Mouse (Mus musculus) retina, embryonic 14.5 days (tissue): ENCODE measurements around the gene Spcs2.

ENCODE experiments used
- DNase-seq: peaks from one replicate; pipeline ENCODE4 v3.0.0-alpha.2; 2015; ENCODE audit warnings: low spot score

Spcs2 gene

GRCm38 (mm10) chr7:99864241-99865028, 1.2 kb upstream of the Spcs2 start:
- DNase-seq, result peak; percentile 65

GRCm38 (mm10) chr7:99858813-99859585, 4.3 kb downstream of the Spcs2 start, which contains the start of gene Xrra1:
Gene Xrra1, plus strand, starts transcription at chr7:99859116.
- DNase-seq, result peak; percentile 99

- DNase-seq, result no peak
Observed at GRCm38 (mm10) chr7:99858175-99858812, 5.0 kb downstream of the Spcs2 start.

- DNase-seq, result no peak
Observed at GRCm38 (mm10) chr7:99856266-99856861, 6.9 kb downstream of the Spcs2 start.

- DNase-seq, result no peak
Observed at GRCm38 (mm10) chr7:99854311-99854710, 9.0 kb downstream of the Spcs2 start.

GRCm38 (mm10) chr7:99853350-99853749, 9.9 kb downstream of the Spcs2 start:
- DNase-seq, result no peak

GRCm38 (mm10) chr7:99851618-99852017, 11.6 kb downstream of the Spcs2 start:
- no peak for DNase-seq

GRCm38 (mm10) chr7:99851121-99851520, 12.1 kb downstream of the Spcs2 start:
- DNase-seq, result no peak

GRCm38 (mm10) chr7:99850534-99850933, 12.7 kb downstream of the Spcs2 start:
- DNase-seq, result no peak

- DNase-seq, result no peak
Observed at GRCm38 (mm10) chr7:99845533-99846236, 17.6 kb downstream of the Spcs2 start.

- peak; percentile 23 for DNase-seq
Observed at GRCm38 (mm10) chr7:99838241-99838640, 25.0 kb downstream of the Spcs2 start.

GRCm38 (mm10) chr7:99837358-99838071, 25.7 kb downstream of the Spcs2 start:
- DNase-seq, result no peak

- DNase-seq, result no peak
Observed at GRCm38 (mm10) chr7:99836781-99837180, 26.5 kb downstream of the Spcs2 start.

GRCm38 (mm10) chr7:99834314-99834853, 28.9 kb downstream of the Spcs2 start:
- no peak for DNase-seq

- DNase-seq, result no peak
Observed at GRCm38 (mm10) chr7:99833846-99834222, 29.4 kb downstream of the Spcs2 start.

GRCm38 (mm10) chr7:99833115-99833845, 30.0 kb downstream of the Spcs2 start:
- no peak for DNase-seq

- DNase-seq, result peak; percentile 93
Observed at GRCm38 (mm10) chr7:99828083-99828570, 35.1 kb downstream of the Spcs2 start, which contains the start of gene Neu3. Gene Neu3, minus strand, starts transcription at chr7:99828417.

- DNase-seq, result no peak
Observed at GRCm38 (mm10) chr7:99826096-99826495, 37.2 kb downstream of the Spcs2 start.

- no peak for DNase-seq
Observed at GRCm38 (mm10) chr7:99825511-99825910, 37.8 kb downstream of the Spcs2 start.
